Mouse (Mus musculus) limb, embryonic 14.5 days (tissue): ENCODE data around the gene Tmem116. TPM values are rescaled to one million over a fixed set of nuclear protein-coding genes. Genes with fewer than 3 reads are reported as not detected.

Experiments used
- ATAC-seq: fragments of 200-750 bp; cut with Nextera tagmentation; 2 replicates; pipeline ENCODE4 v1.8.0; 2017; ENCODE audit warnings: low read depth, moderate number of reproducible peaks, moderate TSS enrichment; ENCODE audit not compliant: low FRiP score
- DNase-seq: peaks from one replicate; pipeline ENCODE4 v3.0.0-alpha.2; 2015; ENCODE audit warnings: low spot score
- H3K27ac ChIP-seq: fragments of 300-500 bp; sonication (generic); replicated peaks from 2 replicates; pipeline ENCODE4 v1.5.1; 2014; ENCODE audit warnings: low read depth, mild to moderate bottlenecking, low read length, moderate library complexity, mixed read lengths
- H3K27me3 ChIP-seq: fragments of 300-500 bp; sonication (generic); 2 replicates; pipeline ENCODE4 v1.6.1; 2014; ENCODE audit warnings: low read length, mixed read lengths; ENCODE audit not compliant: control insufficient read depth, insufficient read depth
- H3K36me3 ChIP-seq: fragments of 300-500 bp; sonication (generic); 2 replicates; pipeline ENCODE4 v1.6.1; 2014; ENCODE audit warnings: mild to moderate bottlenecking, low read length, moderate library complexity, mixed read lengths; ENCODE audit not compliant: control insufficient read depth, insufficient read depth
- H3K4me1 ChIP-seq: fragments of 300-500 bp; sonication (generic); 2 replicates; pipeline ENCODE4 v1.6.1; 2014; ENCODE audit warnings: antibody characterized with exemption, low read length, mixed read lengths; ENCODE audit not compliant: control insufficient read depth, insufficient read depth
- H3K4me2 ChIP-seq: fragments of 300-500 bp; sonication (generic); replicated peaks from 2 replicates; pipeline ENCODE4 v1.6.1; 2014; ENCODE audit warnings: low read depth, mild to moderate bottlenecking, low read length, moderate library complexity; ENCODE audit not compliant: severe bottlenecking
- H3K4me3 ChIP-seq: fragments of 300-500 bp; sonication (generic); replicated peaks from 2 replicates; pipeline ENCODE4 v1.5.1; 2014; ENCODE audit warnings: low read length
- H3K9ac ChIP-seq: fragments of 300-500 bp; sonication (generic); 2 replicates; pipeline ENCODE4 v1.6.1; 2014; ENCODE audit warnings: mild to moderate bottlenecking, low read depth, low read length, moderate library complexity; ENCODE audit not compliant: severe bottlenecking
- H3K9me3 ChIP-seq: fragments of 300-500 bp; sonication (generic); 2 replicates; pipeline ENCODE4 v1.6.1; 2016; ENCODE audit warnings: low read length; ENCODE audit not compliant: control insufficient read depth
- POLR2A ChIP-seq: fragments of 200-500 bp; IDR thresholded peaks from 2 replicates; pipeline ENCODE4 v1.8.0; 2012; ENCODE audit warnings: inconsistent platforms, mild to moderate bottlenecking, moderate library complexity, borderline replicate concordance; ENCODE audit not compliant: insufficient read depth, insufficient read length; ENCODE audit errors: extremely low read depth
- WGBS: fragments of 180-500 bp; shearing (Covaris S2); extraction: QIAGEN DNeasy Blood & Tissue Kit; methylation state at CpG from one replicate; pipeline ENCODE4 v1.1.7; 2014; 5-methylcytosine and 5-hydroxymethylcytosine counted together
- polyA plus RNA-seq, 2 experiments: library from polyadenylated mRNA; depleted of rRNA in 1 of 2; stranded (reverse) in 1 of 2; unstranded in 1 of 2; fragments of >200 nt; fragmentation: Nextera tagmentation in 1 of 2; extraction: Ambion mirVana in 1 of 2; gene quantifications; 2 replicates each; pipeline versions ENCODE4 v1.2.1 to v1.2.3; 2012 to 2014

Gene Tmem116
- polyA plus RNA-seq, 2 experiments: 2.9 to 3.4 TPM

DNA sequence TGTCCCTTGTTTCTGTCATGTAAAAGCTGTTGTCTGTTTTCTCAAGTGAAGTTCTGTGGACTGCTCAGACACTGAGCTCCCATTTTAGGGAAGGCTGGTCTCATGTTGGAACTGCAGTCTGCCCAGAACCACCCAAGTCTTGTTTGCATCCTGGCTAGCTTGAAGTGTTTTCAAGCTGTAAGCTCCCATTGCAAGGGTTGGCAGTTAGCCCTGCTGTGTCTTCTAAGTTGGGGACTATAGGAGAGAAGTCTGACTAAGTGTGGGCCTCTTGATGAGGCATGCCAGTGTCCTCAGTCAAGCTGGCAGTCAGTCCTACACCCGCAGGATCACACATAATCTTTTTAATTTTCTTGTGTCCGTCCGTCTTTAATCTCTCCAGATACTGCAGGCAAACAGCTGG, 22.7 kb upstream of the Tmem116 start:
- no peak overlapping the region for H3K4me2 ChIP-seq

DNA sequence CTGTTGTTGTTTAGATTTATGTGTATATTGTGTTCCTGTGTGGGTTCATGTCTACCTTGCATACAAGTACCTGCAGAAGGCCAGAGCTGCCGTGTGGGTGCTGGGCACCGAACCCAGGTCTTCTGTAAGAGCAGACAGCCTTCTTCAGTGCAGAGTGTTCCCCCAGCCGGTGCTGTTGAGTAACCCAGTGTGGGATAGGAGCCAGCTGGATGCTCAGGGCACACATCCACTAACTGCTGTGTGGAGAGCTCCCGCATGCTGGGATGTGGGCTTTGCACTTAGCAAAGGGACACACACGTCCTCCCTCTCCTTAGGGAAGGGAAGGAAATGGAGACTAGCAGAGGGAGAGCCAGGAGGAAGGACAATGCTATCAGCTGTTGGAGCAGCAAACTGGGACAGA, 13.6 kb upstream of the Tmem116 start:
- peaks cover 97% of the 10 kb centered on the region for H3K36me3 ChIP-seq
- no peak overlapping the region for H3K9ac ChIP-seq
- H3K4me2 ChIP-seq: no peak overlapping the region
- H3K27ac ChIP-seq: no peak overlapping the region
- no peaks in the 10 kb centered on the region for H3K4me1 ChIP-seq
- DNase-seq (no peak), ATAC-seq (no peak)
- H3K27me3 ChIP-seq: no peaks in the 10 kb centered on the region
- WGBS: 87% methylated on average over 5 of the region's 5 CpGs
- H3K9me3 ChIP-seq: no peaks in the 10 kb centered on the region
- H3K4me3 ChIP-seq: no peak overlapping the region
- no peak for TF ChIP-seq POLR2A

More for the DNA sequence above, 22.7 kb upstream of the Tmem116 start:
- Histone ChIP-seq H3K9me3 (no peaks in the 10 kb centered on the region), H3K27ac (no peak overlapping the region), H3K4me3 (no peak overlapping the region), H3K36me3 (peaks cover 99% of the 10 kb centered on the region), H3K9ac (no peak overlapping the region), H3K27me3 (no peaks in the 10 kb centered on the region), H3K4me1 (no peaks in the 10 kb centered on the region)
- no peak for DNase-seq
- 82% methylated on average over 3 of the region's 3 CpGs for WGBS
- ATAC-seq: no peak
- TF ChIP-seq POLR2A: no peak

DNA sequence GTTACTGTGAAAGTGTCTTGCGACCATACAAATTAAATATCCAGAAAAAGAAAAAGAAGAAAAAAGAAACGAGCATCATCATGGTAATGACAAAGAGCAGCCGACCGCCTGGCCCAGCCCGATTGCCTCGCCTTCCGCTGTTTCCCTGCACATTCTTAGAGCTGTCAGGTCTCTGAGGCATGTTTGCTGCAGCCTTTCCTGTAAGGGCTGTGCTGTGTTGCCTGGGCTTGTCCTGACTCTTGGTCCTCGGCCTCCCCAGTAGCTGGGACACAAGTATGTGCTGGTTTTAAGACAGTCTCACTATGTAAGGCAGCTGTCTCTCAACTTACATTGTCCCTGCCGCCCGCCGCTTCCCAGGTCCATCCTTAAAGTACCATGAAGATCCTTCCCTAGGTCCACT, 12.9 kb upstream of the Tmem116 start:
- Histone ChIP-seq H3K4me2 (no peak overlapping the region), H3K9me3 (no peaks in the 10 kb centered on the region), H3K27ac (no peak overlapping the region), H3K36me3 (peaks cover 97% of the 10 kb centered on the region), H3K4me3 (no peak overlapping the region), H3K27me3 (no peaks in the 10 kb centered on the region), H3K4me1 (no peaks in the 10 kb centered on the region), H3K9ac (no peak overlapping the region)
- ATAC-seq (no peak), DNase-seq (no peak)
- WGBS: 83% methylated on average over 11 of the region's 11 CpGs
- TF ChIP-seq POLR2A: no peak

DNA sequence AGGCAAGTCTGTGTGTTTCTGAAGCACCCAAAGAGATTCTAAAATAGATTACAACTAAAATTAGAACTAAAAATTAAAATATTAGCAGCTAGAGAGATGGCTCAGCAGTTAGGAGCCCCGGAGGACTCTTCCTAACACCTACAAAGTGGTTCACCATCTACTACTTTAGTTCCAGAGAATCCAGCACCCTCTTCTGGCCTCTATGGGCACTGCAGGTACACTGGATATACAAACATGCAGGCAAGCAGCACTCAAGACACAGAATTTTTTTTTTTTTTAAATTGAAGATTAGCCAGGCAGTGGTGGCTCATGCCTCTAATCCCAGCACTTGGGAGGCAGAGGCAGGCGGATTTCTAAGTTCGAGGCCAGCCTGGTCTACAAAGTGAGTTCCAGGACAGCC, 8.1 kb upstream of the Tmem116 start:
- Histone ChIP-seq H3K36me3 (peaks cover 98% of the 10 kb centered on the region), H3K9me3 (no peaks in the 10 kb centered on the region)
- ATAC-seq: no peak

DNA sequence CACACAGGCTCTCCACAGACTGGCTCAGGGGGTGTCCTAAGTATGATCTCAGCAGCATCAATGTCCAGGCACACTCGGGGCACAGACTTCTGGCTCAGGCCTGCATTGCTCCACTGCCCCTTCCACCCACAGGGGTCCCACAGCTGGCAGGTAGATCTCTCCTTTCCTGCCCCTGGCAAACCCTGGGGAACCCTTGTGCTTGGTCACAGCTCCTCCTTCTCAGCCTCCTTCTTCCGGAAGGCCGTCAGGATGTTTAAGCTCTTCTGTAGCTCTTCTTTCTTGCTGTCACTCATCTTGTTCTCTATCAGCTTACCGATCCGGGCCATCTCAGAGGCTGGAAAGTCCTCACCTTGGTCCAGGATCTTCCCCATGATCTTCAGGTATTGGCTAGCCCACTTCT, 6.8 kb upstream of the Tmem116 start:
- H3K4me3 ChIP-seq: no peak overlapping the region
- no peak for DNase-seq
- 91% methylated on average over 5 of the region's 5 CpGs for WGBS
- no peak overlapping the region for H3K9ac ChIP-seq
- no peaks in the 10 kb centered on the region for H3K9me3 ChIP-seq
- H3K4me1 ChIP-seq: no peaks in the 10 kb centered on the region
- no peak overlapping the region for H3K4me2 ChIP-seq
- no peaks in the 10 kb centered on the region for H3K27me3 ChIP-seq
- peaks cover 96% of the 10 kb centered on the region for H3K36me3 ChIP-seq
- ATAC-seq: no peak
- H3K27ac ChIP-seq: no peak overlapping the region
- no peak for TF ChIP-seq POLR2A

More for the DNA sequence above, 8.1 kb upstream of the Tmem116 start:
- Histone ChIP-seq H3K4me2 (no peak overlapping the region), H3K4me1 (no peaks in the 10 kb centered on the region), H3K27me3 (no peaks in the 10 kb centered on the region), H3K9ac (no peak overlapping the region), H3K4me3 (no peak overlapping the region), H3K27ac (no peak overlapping the region)
- no peak for TF ChIP-seq POLR2A
- WGBS: 95% methylated on average over 3 of the region's 3 CpGs
- no peak for DNase-seq

DNA sequence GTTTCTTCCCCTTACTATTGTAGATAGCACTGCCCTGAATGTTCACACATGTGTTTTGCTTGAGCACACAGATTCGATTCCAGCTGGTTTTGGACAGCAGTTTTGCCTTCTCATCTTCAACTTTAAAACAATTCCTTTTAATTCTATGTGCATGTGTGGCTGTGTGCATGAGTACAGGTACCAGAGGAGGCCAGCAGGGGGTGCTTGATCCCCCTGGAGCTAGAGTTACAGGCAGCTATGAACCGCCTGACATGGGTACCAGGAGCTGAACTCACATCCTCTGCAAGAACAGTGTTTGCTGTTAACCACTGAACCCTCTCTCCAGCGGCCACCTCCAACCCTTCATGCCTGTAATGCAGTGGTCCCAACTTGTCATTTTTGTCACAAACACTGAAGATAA, 3.2 kb upstream of the Tmem116 start:
- Histone ChIP-seq H3K36me3 (peaks cover 62% of the 10 kb centered on the region), H3K4me1 (peaks cover 10% of the 10 kb centered on the region), H3K9ac (no peak overlapping the region), H3K4me3 (no peak overlapping the region), H3K27me3 (no peaks in the 10 kb centered on the region), H3K27ac (no peak overlapping the region), H3K4me2 (no peak overlapping the region), H3K9me3 (no peaks in the 10 kb centered on the region)
- TF ChIP-seq POLR2A: no peak
- WGBS: 95% methylated on average over 3 of the region's 3 CpGs
- DNase-seq (no peak), ATAC-seq (no peak)
